Mouse (Mus musculus) embryonic fibroblast, embryonic 13.5 days (primary cell): ENCODE results near the gene Slc16a5. TPM values are rescaled to one million over a fixed set of nuclear protein-coding genes. Genes with fewer than 3 reads are reported as not detected.

ENCODE experiments used
- H3K27ac ChIP-seq: 2 replicates; pipeline ENCODE4 v1.5.1; 2012; ENCODE audit warnings: low read length, control low read depth, inconsistent platforms; ENCODE audit not compliant: insufficient read depth
- H3K4me1 ChIP-seq: 2 replicates; pipeline ENCODE4 v1.6.1; 2011; ENCODE audit warnings: low read length; ENCODE audit not compliant: control insufficient read depth, insufficient read depth
- H3K4me3 ChIP-seq: 2 replicates; pipeline ENCODE4 v1.5.1; 2011; ENCODE audit warnings: mild to moderate bottlenecking, control low read depth, low read length; ENCODE audit not compliant: insufficient read depth
- CTCF ChIP-seq: IDR thresholded peaks from 2 replicates; pipeline ENCODE4 v1.5.1; 2011; ENCODE audit warnings: mild to moderate bottlenecking, control low read depth, low read length, moderate library complexity, borderline replicate concordance; ENCODE audit not compliant: insufficient read depth
- POLR2A ChIP-seq: IDR thresholded peaks from 2 replicates; pipeline ENCODE4 v1.6.1; 2011; ENCODE audit warnings: low read depth, mild to moderate bottlenecking, control low read depth, low read length, moderate library complexity
- polyA plus RNA-seq: library from polyadenylated mRNA; stranded (reverse); fragments of >200 nt; gene quantifications from 2 replicates; pipeline ENCODE4 v1.2.4, GENCODE M21; 2011; ENCODE audit warnings: low read depth; ENCODE audit not compliant: missing spikeins, insufficient read length

Gene Slc16a5
- polyA plus RNA-seq, 1 experiment, result not detected

DNA sequence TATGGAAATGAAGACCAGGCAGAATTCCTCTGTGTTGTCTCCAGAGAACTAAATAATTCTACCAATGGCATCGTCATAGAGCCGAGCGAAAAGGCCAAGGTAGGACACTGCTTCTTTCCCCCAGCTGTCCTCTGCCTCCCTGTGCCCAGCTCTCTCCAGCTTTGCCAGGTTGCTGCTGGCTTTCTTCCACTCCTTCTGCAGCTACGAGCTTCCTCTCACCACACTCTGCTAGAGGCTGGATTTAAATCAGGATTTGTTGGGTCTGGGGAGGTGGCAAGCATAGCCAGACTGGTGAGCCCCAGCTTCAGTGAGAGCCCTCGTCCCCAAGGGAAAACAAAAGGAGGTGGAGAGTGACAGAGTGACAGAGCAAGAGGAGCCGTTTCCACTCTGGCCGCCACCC lies 33.0 kb upstream of the Slc16a5 start:
- H3K4me1 ChIP-seq, result no peaks in the 10 kb centered on the region
- no peak for TF ChIP-seq CTCF
- TF ChIP-seq POLR2A, result no peak
- no peak overlapping the region for H3K27ac ChIP-seq

GRCm38 (mm10) chr11:115430561-115430960 lies 31.7 kb upstream of the Slc16a5 start:
- H3K4me3 ChIP-seq, result no peak overlapping the region
- TF ChIP-seq CTCF (no peak), POLR2A (no peak)
- no peak overlapping the region for H3K27ac ChIP-seq
- no peaks in the 10 kb centered on the region; the same call in 1 of the 2 replicates for H3K4me1 ChIP-seq

More for the DNA sequence above, 33.0 kb upstream of the Slc16a5 start:
- no peak overlapping the region for H3K4me3 ChIP-seq

DNA sequence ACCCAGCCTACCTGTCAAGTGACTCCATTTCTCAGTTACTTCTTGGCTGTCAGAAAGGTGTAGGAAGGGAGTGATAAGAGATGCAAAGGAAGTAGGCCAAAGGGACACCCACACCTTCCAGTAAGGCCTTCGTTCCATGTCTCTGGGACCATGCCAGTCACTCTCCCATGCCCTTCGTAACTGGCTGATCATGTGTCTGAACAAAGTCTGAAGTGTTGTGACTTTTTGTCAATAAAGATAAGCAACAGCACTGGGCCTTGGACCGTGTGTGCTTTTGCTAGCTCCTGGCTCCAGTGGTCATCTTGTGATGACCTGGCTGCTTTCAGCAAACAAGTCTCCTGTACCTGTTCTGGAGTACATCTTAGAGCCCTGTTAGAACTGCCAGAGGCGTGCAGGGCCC lies 29.5 kb upstream of the Slc16a5 start:
- Histone ChIP-seq H3K4me1 (peaks cover 4% of the 10 kb centered on the region; the same call in 1 of the 2 replicates), H3K4me3 (no peak overlapping the region), H3K27ac (no peak overlapping the region)
- TF ChIP-seq CTCF, result no peak
- TF ChIP-seq POLR2A, result no peak

DNA sequence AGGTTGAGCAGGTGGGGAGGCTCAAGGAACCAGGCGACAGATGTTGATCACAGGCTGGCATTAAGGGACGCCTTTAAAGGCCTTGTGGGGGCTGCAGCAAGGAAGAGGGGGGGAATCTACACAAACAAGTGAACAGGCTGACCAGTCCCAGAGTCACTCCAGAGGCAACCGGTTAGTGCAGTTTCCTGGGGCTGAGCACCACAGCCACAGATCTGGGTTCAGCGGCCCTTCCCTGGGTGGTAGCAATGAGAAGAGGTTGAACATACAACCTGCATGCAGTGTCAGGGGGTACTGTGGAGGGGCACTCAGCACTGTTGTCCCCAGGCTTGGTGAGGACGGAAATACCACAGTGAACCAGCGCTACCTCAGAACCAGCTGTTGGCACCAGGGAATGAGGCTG lies 28.9 kb upstream of the Slc16a5 start:
- Histone ChIP-seq H3K4me3 (no peak overlapping the region), H3K4me1 (peaks cover 4% of the 10 kb centered on the region; the same call in 1 of the 2 replicates), H3K27ac (no peak overlapping the region)
- no peak for TF ChIP-seq CTCF
- TF ChIP-seq POLR2A, result no peak

GRCm38 (mm10) chr11:115435596-115436337 lies 26.5 kb upstream of the Slc16a5 start:
- Histone ChIP-seq H3K4me3 (no peak overlapping the region), H3K27ac (no peak overlapping the region), H3K4me1 (peaks cover 4% of the 10 kb centered on the region; the same call in 1 of the 2 replicates)
- no peak for TF ChIP-seq CTCF
- TF ChIP-seq POLR2A, result no peak

- H3K4me1 ChIP-seq, result peaks cover 4% of the 10 kb centered on the region; the same call in 1 of the 2 replicates
- TF ChIP-seq CTCF (no peak), POLR2A (no peak)
- H3K4me3 ChIP-seq, result no peak overlapping the region
- H3K27ac ChIP-seq, result no peak overlapping the region
Measured at GRCm38 (mm10) chr11:115437571-115438122, 24.6 kb upstream of the Slc16a5 start.

DNA sequence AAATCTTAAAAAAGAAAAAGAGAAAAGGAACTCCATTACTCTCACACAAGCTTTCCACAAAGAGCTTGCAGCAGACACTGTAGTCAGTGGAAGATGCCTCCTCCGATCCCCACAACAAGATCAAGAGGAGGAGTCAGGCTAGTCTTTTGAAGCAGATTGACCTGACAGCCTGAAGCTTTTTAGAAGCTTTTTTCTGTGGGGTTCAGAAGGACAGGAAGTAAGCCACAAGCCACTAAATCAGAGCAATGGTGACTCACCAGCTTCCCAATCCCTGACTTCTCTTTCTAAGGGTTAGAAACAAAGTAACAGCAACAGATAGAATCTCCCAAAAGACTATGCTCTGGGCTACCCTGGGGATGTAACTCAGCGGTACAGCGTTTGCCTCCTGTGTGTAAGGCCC lies 22.9 kb upstream of the Slc16a5 start:
- H3K4me3 ChIP-seq, result no peak overlapping the region
- TF ChIP-seq CTCF, result no peak
- no peak for TF ChIP-seq POLR2A
- peaks cover 4% of the 10 kb centered on the region; the same call in 1 of the 2 replicates for H3K4me1 ChIP-seq
- no peak overlapping the region for H3K27ac ChIP-seq

DNA sequence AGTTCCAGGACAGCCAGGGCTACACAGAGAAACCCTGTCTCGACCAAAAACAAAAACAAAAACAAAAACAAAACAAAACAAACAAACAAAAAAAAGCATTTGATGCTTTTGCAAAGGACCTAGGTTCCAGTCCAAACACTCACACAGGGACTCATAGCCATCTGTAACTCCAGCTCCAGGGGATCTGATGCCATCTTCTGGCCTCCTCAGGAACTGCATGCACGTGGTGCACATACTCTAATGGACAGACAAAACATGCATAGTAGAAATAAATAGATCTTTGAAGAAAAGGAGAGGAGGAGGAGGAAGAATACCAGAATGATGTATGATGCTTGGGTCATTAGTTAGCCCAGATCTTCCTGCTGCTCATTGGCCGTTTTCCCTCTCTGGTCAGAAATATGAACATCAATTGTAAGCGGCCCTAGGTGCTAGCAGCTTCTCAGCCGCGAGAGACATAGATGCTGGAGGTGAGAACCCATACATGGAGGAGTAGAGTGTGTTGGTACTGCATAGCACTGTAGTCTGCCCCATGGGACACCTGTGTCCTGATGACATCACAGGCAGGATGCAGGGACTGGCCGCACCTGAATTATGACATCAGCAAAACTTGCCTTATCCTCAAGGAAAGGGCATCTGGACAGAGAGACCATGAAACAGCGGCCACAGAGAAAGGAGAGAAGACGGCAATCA lies 22.2 kb upstream of the Slc16a5 start, which contains the start of gene Trim80:
Gene Trim80, plus strand, starts transcription at position 640 of the 690 bp plus-strand sequence.
- Histone ChIP-seq H3K4me3 (no peak within 1 kb of the TSS), H3K4me1 (peaks cover 4% of the 10 kb centered on the region; the same call in 1 of the 2 replicates), H3K27ac (no peak within 1 kb of the TSS)
- no peak for TF ChIP-seq POLR2A
- peak; percentile 20; the same call in 1 of the 2 replicates for TF ChIP-seq CTCF

- TF ChIP-seq POLR2A (no peak), CTCF (no peak)
- H3K4me3 ChIP-seq, result no peak overlapping the region
- H3K4me1 ChIP-seq, result no peaks in the 10 kb centered on the region
- no peak overlapping the region for H3K27ac ChIP-seq
Measured at GRCm38 (mm10) chr11:115441417-115441816, 20.9 kb upstream of the Slc16a5 start.
